Mouse (Mus musculus) heart, postnatal 10 days (tissue): ENCODE results near the gene Igsf21. TPM values are rescaled to one million over a fixed set of nuclear protein-coding genes. Genes with fewer than 3 reads are reported as not detected.

ENCODE experiments used
- DNase-seq, 2 experiments: peaks; one replicate each; pipeline ENCODE4 v3.0.0; 2021
- intact Hi-C: fragments of 180-260 bp; cut with DNase I; formaldehyde crosslinking; loops from one replicate; pipeline ENCODE4 v1.15.1; 2025
- total RNA-seq, 2 experiments: library from RNA; stranded (reverse); gene quantifications; 2 replicates each; pipeline ENCODE4 v1.2.3; 2021

The Igsf21 gene
- total RNA-seq, 2 experiments from 2014 or later, result 0.25 to 1.0 TPM

GRCm38 (mm10) chr4:140108871-140109625, 137.5 kb downstream of the Igsf21 start:
- DNase-seq, result no peak
- intact Hi-C loops, result loop anchor here (10.0 kb wide), 1 partner anchor 234 kb away; no protein-coding TSS in a partner anchor

- DNase-seq, result no peak
- intact Hi-C loops, result loop anchor here (10.0 kb wide), 1 partner anchor 232 kb away; no protein-coding TSS in a partner anchor
Measured at GRCm38 (mm10) chr4:140107161-140107560, 139.4 kb downstream of the Igsf21 start.

DNA sequence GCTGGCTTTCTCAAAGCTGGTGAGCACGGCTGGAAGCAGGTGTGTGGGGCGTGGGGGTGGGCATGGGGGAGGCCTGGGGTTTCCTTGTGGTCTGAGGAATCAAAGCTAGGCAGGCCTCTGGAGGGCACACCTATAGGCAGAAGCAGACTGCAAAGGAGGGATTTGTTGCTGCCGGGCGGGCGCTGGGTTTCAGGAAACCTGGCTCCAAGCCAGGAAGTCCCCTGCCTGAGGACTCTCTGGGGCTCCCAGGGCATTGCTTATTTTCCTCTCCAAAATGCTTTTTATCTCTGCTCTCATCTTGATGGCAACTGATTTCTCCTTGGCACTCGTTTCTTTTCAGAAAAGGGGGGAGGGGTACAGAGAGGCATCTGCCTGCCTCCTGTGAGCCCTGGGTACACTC, 141.8 kb downstream of the Igsf21 start:
- no peak for DNase-seq
- intact Hi-C loops, result loop anchor here (10.0 kb wide), 1 partner anchor 230 kb away; no protein-coding TSS in a partner anchor

GRCm38 (mm10) chr4:140103341-140104027, 143.1 kb downstream of the Igsf21 start:
- no peak for DNase-seq
- intact Hi-C loops, result loop anchor here (10.0 kb wide), 1 partner anchor 229 kb away; no protein-coding TSS in a partner anchor

DNA sequence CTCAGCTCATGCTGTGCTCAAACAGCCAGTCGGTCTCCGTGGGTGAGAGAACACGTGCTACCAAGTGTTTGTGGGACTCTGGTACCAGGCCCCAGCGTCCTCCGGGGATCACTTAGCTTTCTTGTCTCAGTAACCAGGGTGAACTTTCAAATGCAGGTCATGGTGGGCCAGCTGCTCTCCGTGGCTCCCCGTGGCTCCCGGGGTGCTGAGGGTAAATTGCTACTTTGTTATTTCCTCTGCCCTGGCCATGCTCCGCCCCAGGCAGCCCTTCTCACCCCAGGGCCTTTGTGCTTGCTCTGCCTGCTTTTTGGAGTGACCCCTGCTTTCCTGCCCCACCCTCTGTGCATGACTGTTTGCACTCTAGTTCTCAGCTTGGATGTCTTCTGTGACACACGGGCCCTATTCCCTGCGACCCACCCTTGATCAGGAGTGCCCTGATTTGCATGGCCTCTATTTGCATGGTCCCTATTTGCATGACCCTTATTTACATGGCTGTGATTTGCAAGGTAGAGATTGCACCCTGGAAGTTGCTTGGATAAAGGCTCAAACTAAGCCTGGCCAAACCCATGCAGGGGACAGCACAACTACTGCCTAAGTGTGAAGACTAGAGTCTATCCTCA, 143.9 kb downstream of the Igsf21 start:
- no peak for DNase-seq
- intact Hi-C loops, result loop anchor here (10.0 kb wide), 1 partner anchor 228 kb away; no protein-coding TSS in a partner anchor

DNA sequence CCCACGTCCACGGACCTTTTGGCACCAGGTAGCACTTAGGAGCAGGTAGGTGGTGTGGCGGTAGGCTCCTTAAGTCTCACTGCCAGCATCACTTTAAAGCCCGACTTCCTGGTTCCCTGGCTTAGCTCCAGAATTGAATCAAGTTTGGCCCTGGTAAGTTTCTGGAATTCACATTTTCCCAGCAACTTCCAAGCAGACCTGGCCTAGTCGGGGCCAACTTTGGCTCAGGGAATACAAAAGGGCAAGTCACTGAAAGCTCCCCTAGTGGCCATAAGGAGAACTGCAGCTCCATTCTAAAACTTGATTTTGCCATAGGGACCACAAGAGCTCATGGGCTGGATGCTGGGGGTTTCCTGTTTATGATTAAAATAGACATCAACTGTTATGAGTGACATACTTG, 145.5 kb downstream of the Igsf21 start:
- peak; percentile 19 to 30 for DNase-seq
- intact Hi-C loops, result loop anchor here (10.0 kb wide), 1 partner anchor 226 kb away; no protein-coding TSS in a partner anchor

DNA sequence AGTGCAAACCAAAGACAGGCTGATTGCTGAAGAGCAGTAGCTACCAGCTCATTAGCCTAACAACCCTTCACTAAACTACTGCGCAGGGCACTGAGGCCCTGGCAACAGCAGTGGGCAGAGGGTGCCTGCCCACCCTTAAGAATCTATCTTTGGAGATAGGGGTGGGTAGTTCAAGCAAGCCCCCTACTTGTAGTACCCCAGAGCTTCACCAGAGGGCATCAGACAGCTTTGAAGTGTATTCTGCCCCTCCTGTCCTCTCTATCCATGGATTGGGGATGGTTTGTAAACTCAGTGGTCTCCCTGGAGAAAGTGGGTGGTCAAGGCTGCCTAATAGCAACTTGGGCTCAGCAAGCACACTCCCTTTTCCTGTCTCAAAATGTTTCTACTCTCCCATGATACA, 146.4 kb downstream of the Igsf21 start:
- no peak for DNase-seq
- intact Hi-C loops, result loop anchor here (10.0 kb wide), 1 partner anchor 225 kb away; no protein-coding TSS in a partner anchor

DNA sequence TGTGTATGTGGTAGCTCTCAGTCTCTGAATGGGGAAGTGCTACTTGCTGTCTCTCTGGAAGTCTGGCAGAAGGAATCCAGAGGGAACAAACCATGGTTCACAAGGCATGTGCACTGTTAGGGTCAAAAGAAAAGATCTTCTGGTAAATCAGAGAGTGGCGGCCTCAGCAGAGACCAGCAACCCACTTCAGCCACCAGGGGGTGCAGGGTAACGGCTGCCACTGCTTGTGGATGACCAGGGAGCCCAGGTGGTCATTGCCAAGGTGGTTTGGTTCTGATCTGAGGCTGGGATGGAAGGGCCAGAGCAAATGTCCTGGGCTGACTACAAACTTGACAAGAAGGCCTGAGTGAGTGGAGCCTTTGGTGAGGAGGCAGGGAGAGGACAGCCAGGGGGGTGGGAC, 150.3 kb downstream of the Igsf21 start:
- DNase-seq, result no peak
- intact Hi-C loops, result no loop called here

DNA sequence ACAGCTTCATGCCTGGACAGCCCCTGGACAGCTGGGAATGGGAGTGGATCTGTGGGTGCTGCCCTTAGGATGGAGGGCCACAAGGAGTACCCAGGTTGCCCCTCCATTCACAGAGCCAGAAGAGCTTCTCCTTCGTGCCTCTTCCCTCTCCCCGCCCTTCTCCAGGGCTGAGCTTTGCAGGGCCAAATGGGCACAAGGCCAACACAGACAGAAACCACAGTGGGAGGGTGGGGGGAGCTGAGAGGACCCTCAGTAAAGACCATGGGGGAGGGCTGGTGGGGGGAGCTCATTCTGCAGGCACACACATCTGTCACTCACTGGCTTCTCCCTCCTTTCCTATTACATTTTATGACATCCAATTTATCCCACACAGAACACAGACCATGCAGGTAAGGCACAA, 151.7 kb downstream of the Igsf21 start:
- intact Hi-C loops, result no loop called here
- DNase-seq, result no peak

DNA sequence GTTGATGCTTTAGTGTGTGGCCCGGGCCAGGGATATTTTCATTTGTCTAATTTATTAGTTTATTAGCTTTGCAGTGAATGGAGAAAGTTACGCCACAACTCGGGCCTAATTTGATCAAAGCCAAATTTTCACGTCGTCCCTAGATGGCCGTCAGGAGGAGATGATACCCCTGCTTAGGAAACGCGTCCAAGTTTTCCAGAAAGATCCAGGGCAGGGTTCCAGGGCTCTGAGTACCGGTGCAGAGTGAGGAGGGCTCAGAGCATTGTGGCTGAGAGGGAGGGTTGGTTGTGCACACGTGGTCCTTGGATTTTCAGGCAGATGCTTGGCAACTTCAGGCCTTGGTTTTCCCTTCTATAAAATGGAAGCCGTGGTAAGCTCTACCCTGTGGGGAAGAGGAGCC, 154.2 kb downstream of the Igsf21 start:
- intact Hi-C loops, result no loop called here
- DNase-seq, result no peak

GRCm38 (mm10) chr4:140091693-140092092, 154.9 kb downstream of the Igsf21 start:
- intact Hi-C loops, result no loop called here

DNA sequence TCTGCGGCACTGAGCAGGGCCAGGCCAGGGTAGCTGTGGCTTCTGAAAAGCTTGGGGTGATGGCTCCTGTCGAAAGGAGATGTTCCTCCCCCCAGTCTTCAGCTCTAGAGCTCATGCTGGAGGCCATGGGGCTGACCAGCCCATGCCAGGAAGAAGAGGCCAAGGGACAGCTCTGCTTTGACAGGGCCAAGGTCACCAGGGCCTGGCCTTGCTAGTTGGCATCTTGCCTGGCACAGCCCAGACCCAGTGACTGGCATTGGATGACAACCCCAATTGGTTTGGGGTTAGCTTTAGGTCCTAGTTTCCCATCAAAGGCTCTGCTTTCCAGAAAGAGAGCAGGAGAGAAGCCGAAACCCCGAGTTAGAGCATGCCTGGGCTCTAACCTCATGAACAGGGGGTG, 156.9 kb downstream of the Igsf21 start:
- DNase-seq, result no peak
- intact Hi-C loops, result no loop called here

More at GRCm38 (mm10) chr4:140091693-140092092, 154.9 kb downstream of the Igsf21 start:
- no peak for DNase-seq

DNA sequence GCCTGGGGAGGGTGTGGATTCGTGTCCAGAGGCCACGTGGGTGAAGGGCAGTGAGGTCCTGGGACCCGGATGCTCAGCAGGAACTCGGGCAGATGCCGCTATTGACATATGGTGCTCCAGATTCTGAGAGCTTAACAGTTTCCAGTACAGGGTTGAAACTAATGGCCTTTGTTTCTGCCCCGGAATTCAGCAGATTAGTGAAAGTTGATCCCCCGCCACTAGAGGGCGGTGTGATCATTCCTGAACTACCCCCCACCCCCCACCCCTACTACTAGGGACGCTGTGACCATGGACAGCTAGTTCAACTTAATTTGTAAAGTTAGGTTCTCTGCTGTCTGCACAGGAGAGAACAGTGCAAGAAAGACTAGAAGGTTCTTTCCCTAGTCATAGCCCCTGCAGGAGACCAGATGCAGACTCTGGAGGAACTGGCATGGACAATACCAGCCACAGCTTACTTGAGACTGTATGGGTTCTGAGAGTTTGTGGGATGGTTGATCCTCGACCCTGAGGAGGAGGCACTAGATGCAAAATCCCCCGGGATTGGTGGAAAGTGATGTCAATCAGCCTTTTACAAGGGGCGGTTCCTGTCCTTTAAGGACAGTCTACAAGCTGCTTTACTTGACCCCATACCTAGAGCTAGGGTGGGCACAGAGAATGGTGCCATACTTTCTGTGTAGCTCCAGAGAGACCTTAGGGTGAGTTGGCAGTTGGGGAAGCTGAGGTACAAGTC, 157.7 kb downstream of the Igsf21 start:
- no peak for DNase-seq
- intact Hi-C loops, result no loop called here

- intact Hi-C loops, result no loop called here
Measured at GRCm38 (mm10) chr4:140086192-140086591, 160.4 kb downstream of the Igsf21 start.

GRCm38 (mm10) chr4:140084521-140085011, 162.0 kb downstream of the Igsf21 start:
- DNase-seq, result peak; percentile 60 to 63

More at GRCm38 (mm10) chr4:140086192-140086591, 160.4 kb downstream of the Igsf21 start:
- DNase-seq, result no peak

GRCm38 (mm10) chr4:140084064-140084463, 162.5 kb downstream of the Igsf21 start:
- intact Hi-C loops, result no loop called here
- DNase-seq, result no peak

More at GRCm38 (mm10) chr4:140084521-140085011, 162.0 kb downstream of the Igsf21 start:
- intact Hi-C loops, result no loop called here

DNA sequence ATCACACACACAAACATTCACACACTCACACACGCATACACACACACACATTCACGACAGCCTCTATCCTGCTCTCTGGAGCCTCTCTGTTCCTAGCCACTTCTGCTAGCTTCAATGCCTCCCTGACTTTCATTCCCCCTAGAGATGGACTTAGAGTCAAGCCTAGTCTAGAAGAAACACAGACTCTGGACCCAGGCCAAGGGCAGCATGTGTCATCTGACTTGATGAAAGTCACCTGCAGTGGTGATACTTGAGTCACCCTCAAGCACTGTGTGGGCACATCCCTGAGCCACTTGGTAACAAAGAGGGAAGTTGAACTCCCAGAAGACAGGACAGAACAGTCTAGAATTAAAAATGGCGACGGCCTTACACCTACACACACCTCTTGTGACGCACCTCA, 168.2 kb downstream of the Igsf21 start:
- DNase-seq, result no peak

DNA sequence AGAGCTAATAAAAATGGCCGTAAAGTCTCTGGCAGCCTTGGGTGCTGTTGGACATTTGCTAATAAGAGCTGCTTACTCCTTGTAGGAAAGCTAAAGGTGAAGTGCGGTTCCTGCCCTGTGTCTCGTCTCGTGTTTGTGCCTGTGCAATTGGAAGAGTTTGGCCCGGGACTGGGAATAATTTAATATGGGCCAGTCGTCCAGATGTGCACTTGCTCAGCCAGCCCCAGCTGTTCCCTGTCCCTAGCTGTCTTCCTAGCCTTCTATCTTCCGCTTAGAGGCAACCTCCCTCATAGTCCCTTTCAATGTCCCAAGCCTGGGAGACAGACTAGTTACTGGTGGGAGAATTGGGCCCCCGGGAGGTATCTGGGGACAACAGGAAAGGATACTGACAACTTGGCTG, 169.0 kb downstream of the Igsf21 start:
- intact Hi-C loops, result no loop called here
- DNase-seq, result peak; percentile 42 to 51

More for the DNA sequence above, 168.2 kb downstream of the Igsf21 start:
- intact Hi-C loops, result no loop called here

DNA sequence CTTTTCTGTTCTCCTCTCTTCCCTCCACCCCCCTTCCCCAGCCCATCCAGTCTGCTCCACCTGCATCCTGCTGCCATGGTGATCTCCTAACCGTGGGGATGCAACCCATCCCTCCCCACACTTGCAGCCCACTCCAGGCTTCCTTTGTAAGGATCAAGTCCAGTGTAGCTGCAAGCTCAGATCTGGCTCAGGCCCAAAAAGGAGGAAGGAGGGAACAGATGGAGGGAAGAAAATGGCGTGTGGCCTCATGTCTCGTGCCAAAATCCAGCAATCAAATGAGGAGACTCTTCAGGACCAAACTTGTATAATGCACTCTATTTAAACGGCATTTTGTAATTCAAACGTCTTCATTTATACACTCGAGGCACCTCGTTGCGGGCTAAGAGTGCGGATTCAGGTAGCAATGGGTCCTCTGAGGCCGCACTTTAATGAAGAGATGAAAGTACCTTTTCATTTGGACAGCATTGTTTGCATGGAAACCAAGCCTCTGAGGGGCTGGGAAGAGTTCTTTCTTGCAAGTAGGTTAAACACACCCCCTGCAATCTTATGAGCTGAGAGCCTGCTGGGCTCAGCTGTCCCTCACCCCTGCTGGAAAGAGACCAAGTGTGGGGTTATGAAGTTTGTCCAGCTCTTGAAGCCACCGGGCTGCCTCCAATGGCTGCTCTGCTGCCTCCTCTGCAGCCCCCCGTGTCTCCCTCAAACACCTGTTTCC, 169.6 kb downstream of the Igsf21 start:
- DNase-seq, result peak; percentile 17 to 34
- intact Hi-C loops, result no loop called here

GRCm38 (mm10) chr4:140076428-140076827, 170.2 kb downstream of the Igsf21 start:
- DNase-seq, result no peak
- intact Hi-C loops, result no loop called here
